ENCODE assay signal across 13 mouse cellular contexts in genomic region chr8:118879939-118880825, GRCm38 (mm10).
DNase-seq lines count a peak whose midpoint lies in the region; ATAC-seq and TF ChIP-seq lines count a peak whose summit lies in the region.
"Had no signal": no experiment of that assay in that cellular context is flagged by ENCODE, and none has a peak within 500 bp of the region (broad histone marks: within the 10 kb centered on the region; RNA-seq: fewer than 3 reads in every experiment).

No protein-coding gene starts in this region.

- no peaks in the 10 kb centered on the region for H3K27me3 ChIP-seq in neural tube, embryonic 15.5 days (replicated peaks)
- no peaks in the 10 kb centered on the region for H3K27me3 ChIP-seq in liver, postnatal 0 days (ENCODE audit: insufficient read depth, low read length)
- H3K27me3 ChIP-seq: midbrain, embryonic 13.5 days; stomach, embryonic 15.5 days had no signal

- ATAC-seq in neural tube, embryonic 15.5 days (ENCODE audit: low FRiP score) = no peak
- no peak for ATAC-seq in liver, postnatal 0 days
- no peak for ATAC-seq in granulocyte monocyte progenitor cell, adult 5-6 weeks (replicated peaks; ENCODE audit: poor library complexity, severe bottlenecking)
- ATAC-seq: midbrain, embryonic 13.5 days had no signal

- peak; percentile 31 for DNase-seq in layer of hippocampus, adult 11-12 months (ENCODE audit: low spot score)
- DNase-seq in layer of hippocampus, postnatal 36 days = no peak
- DNase-seq in cerebellum, adult 8-10 months = peak; percentile 77
- peak; percentile 37 to 58 for DNase-seq in layer of hippocampus, adult 18-20 months (ENCODE audit: low spot score in 2 of 2)
- peak; percentile 58 for DNase-seq in left cerebral cortex, postnatal 4 days
- no peak for DNase-seq in liver, postnatal 0 days
- DNase-seq: adrenal gland, postnatal 14 days; lung, adult 2 months had no signal

- no peak overlapping the region for H3K27ac ChIP-seq in neural tube, embryonic 15.5 days (replicated peaks)
- H3K27ac ChIP-seq in liver, postnatal 0 days (ENCODE audit: low read depth) = no peak overlapping the region
- H3K27ac ChIP-seq: midbrain, embryonic 13.5 days; stomach, embryonic 15.5 days had no signal

- intact Hi-C loops in left cerebral cortex, postnatal 4 days (cut with DNase I) = no loop called here

- H3K36me3 ChIP-seq in neural tube, embryonic 15.5 days = no peaks in the 10 kb centered on the region
- no peaks in the 10 kb centered on the region for H3K36me3 ChIP-seq in liver, postnatal 0 days (replicated peaks; ENCODE audit: insufficient read depth, low read length)
- H3K36me3 ChIP-seq: midbrain, embryonic 13.5 days; stomach, embryonic 15.5 days had no signal

- H3K4me2 ChIP-seq in neural tube, embryonic 15.5 days = no peak overlapping the region
- no peak overlapping the region for H3K4me2 ChIP-seq in liver, postnatal 0 days (ENCODE audit: low read depth, low read length)
- H3K4me2 ChIP-seq: heart, embryonic 11.5 days; midbrain, embryonic 13.5 days; stomach, embryonic 15.5 days had no signal

- H3K4me1 ChIP-seq in neural tube, embryonic 15.5 days = peaks cover 19% of the 10 kb centered on the region
- no peaks in the 10 kb centered on the region for H3K4me1 ChIP-seq in liver, postnatal 0 days (ENCODE audit: insufficient read depth)
- H3K4me1 ChIP-seq: midbrain, embryonic 13.5 days; stomach, embryonic 15.5 days had no signal

- no peak overlapping the region for H3K4me3 ChIP-seq in neural tube, embryonic 15.5 days (replicated peaks)
- H3K4me3 ChIP-seq in liver, postnatal 0 days (ENCODE audit: low read depth, low read length) = no peak overlapping the region
- H3K4me3 ChIP-seq: midbrain, embryonic 13.5 days; stomach, embryonic 15.5 days had no signal

- no peak overlapping the region for H3K9ac ChIP-seq in neural tube, embryonic 15.5 days (replicated peaks)
- H3K9ac ChIP-seq in liver, postnatal 0 days (replicated peaks) = no peak overlapping the region
- H3K9ac ChIP-seq: midbrain, embryonic 13.5 days; stomach, embryonic 15.5 days had no signal

- no peaks in the 10 kb centered on the region for H3K9me3 ChIP-seq in neural tube, embryonic 15.5 days (replicated peaks)
- H3K9me3 ChIP-seq in liver, postnatal 0 days (ENCODE audit: low read length) = no peaks in the 10 kb centered on the region
- H3K9me3 ChIP-seq: midbrain, embryonic 13.5 days; stomach, embryonic 15.5 days had no signal

- 73% methylated on average over 11 of the region's 11 CpGs for WGBS in neural tube, embryonic 15.5 days
- WGBS in liver, postnatal 0 days (ENCODE audit: insufficient replicate concordance) = 74% methylated on average over 11 of the region's 11 CpGs

- TF ChIP-seq CTCF in liver, postnatal 0 days (IDR thresholded peaks at IDR 0.05; ENCODE audit: low read depth) = no peak

- no peak for TF ChIP-seq EP300 in liver, postnatal 0 days (IDR thresholded peaks at IDR 0.05; ENCODE audit: low read depth)

Comparison
In these comparisons a context has a peak if more than half of its experiments do, and no peak if none do; other contexts are left out.
1. DNase-seq: peak in layer of hippocampus, adult 11-12 months (single experiment), cerebellum, adult 8-10 months (single experiment), layer of hippocampus, adult 18-20 months (2 of 2) and left cerebral cortex, postnatal 4 days (single experiment); none in layer of hippocampus, postnatal 36 days (0 of 2) and liver, postnatal 0 days (single experiment).